Mouse (Mus musculus) hindbrain, embryonic 14.5 days (tissue): ENCODE measurements around the gene Psap. TPM values are rescaled to one million over a fixed set of nuclear protein-coding genes. Genes with fewer than 3 reads are reported as not detected.
"Not testable (repeated sequence)": the region's sequence is repeated elsewhere in the genome, so short reads cannot be mapped to it uniquely, and the experiment has no call there.

Source experiments
- ATAC-seq: fragments of 200-750 bp; cut with Nextera tagmentation; 2 replicates; pipeline ENCODE4 v1.8.0; 2017; ENCODE audit warnings: moderate number of reproducible peaks, mild to moderate bottlenecking, moderate TSS enrichment, moderate library complexity; ENCODE audit not compliant: low FRiP score
- DNase-seq: peaks from one replicate; pipeline ENCODE4 v3.0.0-alpha.2; 2015; ENCODE audit warnings: low spot score
- H3K27ac ChIP-seq: fragments of 300-500 bp; sonication (generic); 2 replicates; pipeline ENCODE4 v1.5.1; 2014; ENCODE audit warnings: mild to moderate bottlenecking, moderate library complexity
- H3K27me3 ChIP-seq: fragments of 300-500 bp; sonication (generic); 2 replicates; pipeline ENCODE4 v1.6.1; 2014; ENCODE audit warnings: mild to moderate bottlenecking, low read length, mixed read lengths; ENCODE audit not compliant: control insufficient read depth, insufficient read depth
- H3K36me3 ChIP-seq: fragments of 300-500 bp; sonication (generic); replicated peaks from 2 replicates; pipeline ENCODE4 v1.6.1; 2014; ENCODE audit not compliant: control insufficient read depth, insufficient read depth
- H3K4me1 ChIP-seq: fragments of 300-500 bp; sonication (generic); replicated peaks from 2 replicates; pipeline ENCODE4 v1.6.1; 2014; ENCODE audit warnings: antibody characterized with exemption, low read length, mixed read lengths; ENCODE audit not compliant: control insufficient read depth, insufficient read depth
- H3K4me2 ChIP-seq: fragments of 300-500 bp; sonication (generic); replicated peaks from 2 replicates; pipeline ENCODE4 v1.6.1; 2014; ENCODE audit warnings: mild to moderate bottlenecking, moderate library complexity
- H3K4me3 ChIP-seq: fragments of 300-500 bp; sonication (generic); replicated peaks from 2 replicates; pipeline ENCODE4 v1.5.1; 2014; ENCODE audit warnings: mild to moderate bottlenecking, low read length
- H3K9ac ChIP-seq: fragments of 300-500 bp; sonication (generic); 2 replicates; pipeline ENCODE4 v1.6.1; 2014
- H3K9me3 ChIP-seq: fragments of 300-500 bp; sonication (generic); 2 replicates; pipeline ENCODE4 v1.6.1; 2016; ENCODE audit warnings: low read length; ENCODE audit not compliant: control insufficient read depth
- WGBS: fragments of 180-500 bp; shearing (Covaris S2); extraction: QIAGEN DNeasy Blood & Tissue Kit; methylation state at CpG from one replicate; pipeline ENCODE4 v1.1.7; 2014; 5-methylcytosine and 5-hydroxymethylcytosine counted together
- polyA plus RNA-seq: library from polyadenylated mRNA; unstranded; fragments of >200 nt; fragmentation: Nextera tagmentation; extraction: Ambion mirVana; gene quantifications from 2 replicates; pipeline ENCODE4 v1.2.1, GENCODE M21; 2014

Gene Psap
- 147 and 180 TPM in 2 replicates for polyA plus RNA-seq

GRCm38 (mm10) chr10:60277207-60278005 lies at the start of gene Psap:
Gene Psap (plus strand): TSS chr10:60277627.
- H3K4me2 ChIP-seq, result peak within 1 kb of the TSS; percentile 77
- WGBS, result 2% methylated on average over 54 of the region's 54 CpGs
- H3K36me3 ChIP-seq, result no peaks in the 10 kb centered on the region

GRCm38 (mm10) chr10:60227666-60228065 lies 49.8 kb upstream of the Psap start:
- no peak for ATAC-seq
- no peak overlapping the region for H3K4me2 ChIP-seq

More at GRCm38 (mm10) chr10:60277207-60278005, at the start of gene Psap:
- H3K9me3 ChIP-seq, result no peaks in the 10 kb centered on the region
- no peaks in the 10 kb centered on the region for H3K27me3 ChIP-seq
- peak; percentile 96 for DNase-seq
- H3K27ac ChIP-seq, result peak within 1 kb of the TSS; percentile 95
- peak within 1 kb of the TSS; percentile 61 for H3K4me3 ChIP-seq
- H3K4me1 ChIP-seq, result peaks cover 41% of the 10 kb centered on the region
- ATAC-seq, result peak; percentile 92
- H3K9ac ChIP-seq, result peak within 1 kb of the TSS; percentile 74

GRCm38 (mm10) chr10:60229113-60229512 lies 48.3 kb upstream of the Psap start:
- no peak overlapping the region for H3K4me3 ChIP-seq
- no peak overlapping the region for H3K9ac ChIP-seq
- H3K9me3 ChIP-seq, result no peaks in the 10 kb centered on the region
- H3K27me3 ChIP-seq, result no peaks in the 10 kb centered on the region
- DNase-seq (no peak), ATAC-seq (no peak)
- no peaks in the 10 kb centered on the region for H3K4me1 ChIP-seq
- no peak overlapping the region for H3K27ac ChIP-seq
- no peak overlapping the region for H3K4me2 ChIP-seq
- 92% methylated on average over 6 of the region's 6 CpGs for WGBS
- H3K36me3 ChIP-seq, result no peaks in the 10 kb centered on the region

More at GRCm38 (mm10) chr10:60227666-60228065, 49.8 kb upstream of the Psap start:
- no peaks in the 10 kb centered on the region for H3K4me1 ChIP-seq
- H3K36me3 ChIP-seq, result no peaks in the 10 kb centered on the region
- H3K9ac ChIP-seq, result no peak overlapping the region
- H3K27ac ChIP-seq, result no peak overlapping the region
- H3K27me3 ChIP-seq, result no peaks in the 10 kb centered on the region
- no peak for DNase-seq
- 85% methylated on average over 4 of the region's 4 CpGs for WGBS
- H3K9me3 ChIP-seq, result no peaks in the 10 kb centered on the region
- H3K4me3 ChIP-seq, result no peak overlapping the region

- no peak overlapping the region for H3K9ac ChIP-seq
Measured at GRCm38 (mm10) chr10:60230321-60231088, 46.9 kb upstream of the Psap start.

GRCm38 (mm10) chr10:60234006-60234405 lies 43.4 kb upstream of the Psap start:
- 86% methylated on average over 9 of the region's 9 CpGs for WGBS
- H3K4me2 ChIP-seq, result no peak overlapping the region
- H3K27ac ChIP-seq, result no peak overlapping the region
- no peak overlapping the region for H3K9ac ChIP-seq
- no peaks in the 10 kb centered on the region for H3K36me3 ChIP-seq
- ATAC-seq (no peak), DNase-seq (no peak)
- no peak overlapping the region for H3K4me3 ChIP-seq
- no peaks in the 10 kb centered on the region for H3K9me3 ChIP-seq
- H3K27me3 ChIP-seq, result no peaks in the 10 kb centered on the region
- H3K4me1 ChIP-seq, result no peaks in the 10 kb centered on the region

More at GRCm38 (mm10) chr10:60230321-60231088, 46.9 kb upstream of the Psap start:
- ATAC-seq (no peak), DNase-seq (no peak)
- Histone ChIP-seq H3K4me2 (no peak overlapping the region), H3K27me3 (no peaks in the 10 kb centered on the region), H3K36me3 (no peaks in the 10 kb centered on the region), H3K27ac (no peak overlapping the region), H3K4me3 (no peak overlapping the region), H3K4me1 (no peaks in the 10 kb centered on the region), H3K9me3 (no peaks in the 10 kb centered on the region)
- WGBS, result 77% methylated on average over 6 of the region's 6 CpGs

- WGBS, result 96% methylated on average over 6 of the region's 6 CpGs
- not testable (repeated sequence) for H3K4me1 ChIP-seq, ATAC-seq, H3K4me3 ChIP-seq, H3K27me3 ChIP-seq, H3K4me2 ChIP-seq, H3K9me3 ChIP-seq, H3K36me3 ChIP-seq, DNase-seq, H3K27ac ChIP-seq, H3K9ac ChIP-seq
Measured at GRCm38 (mm10) chr10:60235876-60236275, 41.6 kb upstream of the Psap start.

GRCm38 (mm10) chr10:60237475-60238154 lies 39.8 kb upstream of the Psap start:
- H3K36me3 ChIP-seq, result no peaks in the 10 kb centered on the region
- DNase-seq (peak; percentile 66), ATAC-seq (no peak)
- H3K4me1 ChIP-seq, result no peaks in the 10 kb centered on the region
- no peak overlapping the region for H3K27ac ChIP-seq
- no peak overlapping the region for H3K9ac ChIP-seq
- H3K9me3 ChIP-seq, result no peaks in the 10 kb centered on the region
- H3K27me3 ChIP-seq, result no peaks in the 10 kb centered on the region
- H3K4me3 ChIP-seq, result no peak overlapping the region
- 65% methylated on average over 10 of the region's 10 CpGs for WGBS
- H3K4me2 ChIP-seq, result no peak overlapping the region

GRCm38 (mm10) chr10:60240416-60240815 lies 37.0 kb upstream of the Psap start:
- ATAC-seq, result no peak
- Histone ChIP-seq H3K4me1 (no peaks in the 10 kb centered on the region), H3K27me3 (no peaks in the 10 kb centered on the region), H3K9me3 (no peaks in the 10 kb centered on the region), H3K36me3 (no peaks in the 10 kb centered on the region), H3K4me3 (no peak overlapping the region), H3K4me2 (no peak overlapping the region), H3K9ac (no peak overlapping the region), H3K27ac (no peak overlapping the region)
- no peak for DNase-seq
- WGBS, result 84% methylated on average over 6 of the region's 6 CpGs

GRCm38 (mm10) chr10:60243941-60244340 lies 33.5 kb upstream of the Psap start:
- Histone ChIP-seq H3K4me3 (no peak overlapping the region), H3K27me3 (no peaks in the 10 kb centered on the region), H3K27ac (no peak overlapping the region), H3K9ac (no peak overlapping the region), H3K4me1 (no peaks in the 10 kb centered on the region), H3K4me2 (no peak overlapping the region), H3K36me3 (no peaks in the 10 kb centered on the region), H3K9me3 (no peaks in the 10 kb centered on the region)
- ATAC-seq, result no peak
- DNase-seq, result no peak
- 94% methylated on average over 5 of the region's 5 CpGs for WGBS
